Mouse (Mus musculus): ENCODE data around the gene Adck1. TPM values are rescaled to one million over a fixed set of nuclear protein-coding genes. Genes with fewer than 3 reads are reported as not detected.

Adck1 gene
- polyA plus RNA-seq (2012; rRNA removed; ENCODE audit: low replicate concordance) = 14.1 and 15.5 TPM in 2 replicates

GRCm38 (mm10) chr12:88360441-88361119 is at the start of gene Adck1:
Gene Adck1, plus strand, starts transcription at chr12:88360554.

GRCm38 (mm10) chr12:88323926-88324325 is 36.4 kb upstream of the Adck1 start, which contains the start of gene Gm5039:
Gene Gm5039, minus strand, starts transcription at chr12:88324026.

Other genes starting within 250 kb of the Adck1 start
- not detected in 2 replicates for gene Gm10436, start 178.4 kb upstream of the Adck1 start, polyA plus RNA-seq (2012; rRNA removed; ENCODE audit: low replicate concordance)
- gene Gm8332, start 110.5 kb upstream of the Adck1 start, polyA plus RNA-seq (2012; rRNA removed; ENCODE audit: low replicate concordance) = not detected in 2 replicates
- gene Gm5662, start 86.1 kb upstream of the Adck1 start, polyA plus RNA-seq (2012; rRNA removed; ENCODE audit: low replicate concordance) = not detected in 2 replicates
- not detected in 2 replicates for gene Gm5039, start 36.5 kb upstream of the Adck1 start, polyA plus RNA-seq (2012; rRNA removed; ENCODE audit: low replicate concordance)

Data from duodenum, adult 2 months (tissue).